Mouse (Mus musculus) stomach, embryonic 14.5 days (tissue): ENCODE results near the gene Tubgcp6. TPM values are rescaled to one million over a fixed set of nuclear protein-coding genes. Genes with fewer than 3 reads are reported as not detected.

ENCODE experiments used
- ATAC-seq: fragments of 200-750 bp; cut with Nextera tagmentation; 2 replicates; pipeline ENCODE4 v1.8.0; 2017; ENCODE audit warnings: low read depth, moderate TSS enrichment; ENCODE audit not compliant: insufficient number of reproducible peaks, insufficient read depth, low FRiP score
- H3K27ac ChIP-seq: fragments of 300-500 bp; sonication (generic); 2 replicates; pipeline ENCODE4 v1.5.1; 2014; ENCODE audit warnings: mild to moderate bottlenecking, low read length, moderate library complexity, mixed read lengths
- H3K27me3 ChIP-seq: fragments of 300-500 bp; sonication (generic); 2 replicates; pipeline ENCODE4 v1.6.1; 2014; ENCODE audit warnings: low read length, control low read depth, mixed read lengths; ENCODE audit not compliant: control insufficient read depth, insufficient read depth
- H3K36me3 ChIP-seq: fragments of 300-500 bp; sonication (generic); 2 replicates; pipeline ENCODE4 v1.6.1; 2014; ENCODE audit warnings: mild to moderate bottlenecking, control low read depth, low read length, moderate library complexity, mixed read lengths; ENCODE audit not compliant: control insufficient read depth, insufficient read depth
- H3K4me1 ChIP-seq: fragments of 300-500 bp; sonication (generic); 2 replicates; pipeline ENCODE4 v1.6.1; 2014; ENCODE audit warnings: low read length, control low read depth, mixed read lengths; ENCODE audit not compliant: control insufficient read depth, insufficient read depth
- H3K4me2 ChIP-seq: fragments of 300-500 bp; sonication (generic); replicated peaks from 2 replicates; pipeline ENCODE4 v1.6.1; 2014; ENCODE audit warnings: low read depth, low read length, control low read depth
- H3K4me3 ChIP-seq: fragments of 300-500 bp; sonication (generic); 2 replicates; pipeline ENCODE4 v1.5.1; 2014; ENCODE audit warnings: low read depth, low read length, control low read depth
- H3K9ac ChIP-seq: fragments of 300-500 bp; sonication (generic); replicated peaks from 2 replicates; pipeline ENCODE4 v1.6.1; 2014; ENCODE audit warnings: low read depth, mild to moderate bottlenecking, control low read depth, low read length, moderate library complexity, mixed read lengths
- H3K9me3 ChIP-seq: fragments of 300-500 bp; sonication (generic); 2 replicates; pipeline ENCODE4 v1.6.1; 2016; ENCODE audit warnings: low read depth, low read length, control low read depth; ENCODE audit not compliant: control insufficient read depth
- WGBS: fragments of 180-500 bp; shearing (Covaris S2); extraction: QIAGEN DNeasy Blood & Tissue Kit; methylation state at CpG from one replicate; pipeline ENCODE4 v1.1.7; 2014; 5-methylcytosine and 5-hydroxymethylcytosine counted together
- polyA plus RNA-seq: library from polyadenylated mRNA; unstranded; fragments of >200 nt; fragmentation: Nextera tagmentation; extraction: Ambion mirVana; gene quantifications from 2 replicates; pipeline ENCODE4 v1.2.1, GENCODE M21; 2014

Gene Tubgcp6
- polyA plus RNA-seq: 17.2 and 20.7 TPM in 2 replicates

DNA sequence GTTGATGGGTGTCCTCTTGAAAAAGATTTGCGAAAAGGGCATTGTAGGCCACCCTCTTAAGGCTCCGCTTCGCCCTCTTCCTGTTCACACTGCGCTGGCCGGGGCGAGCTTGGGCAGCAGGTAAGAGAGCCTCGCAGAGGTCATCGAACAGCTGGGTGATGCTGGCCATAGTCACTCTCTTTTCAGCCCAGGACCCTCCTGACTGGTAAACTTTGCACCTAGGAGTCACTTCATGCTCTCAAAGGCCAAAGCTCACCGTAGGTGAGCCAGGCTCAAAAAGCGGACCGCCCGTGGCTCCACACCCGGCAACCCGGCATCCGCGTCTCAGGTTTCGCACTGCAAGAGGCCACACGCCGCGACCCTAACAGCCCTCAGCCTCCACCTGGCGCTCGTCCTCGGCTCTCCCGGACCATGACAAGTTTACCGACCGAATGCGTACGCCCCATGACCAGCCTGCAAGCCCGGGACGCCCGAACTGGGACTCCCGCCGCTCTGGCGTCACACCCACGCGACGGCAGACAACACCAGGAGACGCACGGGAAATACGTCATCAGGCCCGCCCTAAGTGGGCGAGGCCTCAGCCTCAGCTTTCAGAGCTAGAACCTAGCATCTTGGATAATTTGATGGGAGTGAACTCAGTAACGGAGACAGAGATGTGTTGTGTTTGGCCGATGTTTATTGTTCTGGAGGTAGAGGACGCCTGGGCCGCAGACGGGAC, at the start of gene Tubgcp6:
TSS of gene Tubgcp6 (minus strand) at position 464 of the 718 bp plus-strand sequence.
- no peaks in the 10 kb centered on the region for H3K9me3 ChIP-seq
- peaks cover 10% of the 10 kb centered on the region for H3K36me3 ChIP-seq
- H3K4me2 ChIP-seq: peak within 1 kb of the TSS; percentile 91
- peaks cover 20% of the 10 kb centered on the region for H3K4me1 ChIP-seq
- peak within 1 kb of the TSS; percentile 93 for H3K4me3 ChIP-seq
- no peaks in the 10 kb centered on the region for H3K27me3 ChIP-seq
- H3K27ac ChIP-seq: peak within 1 kb of the TSS; percentile 71; the same call in 1 of the 2 replicates
- WGBS: under 1% methylated on average over 47 of the region's 47 CpGs
- peak; percentile 88 for ATAC-seq
- peak within 1 kb of the TSS; percentile 79 for H3K9ac ChIP-seq

DNA sequence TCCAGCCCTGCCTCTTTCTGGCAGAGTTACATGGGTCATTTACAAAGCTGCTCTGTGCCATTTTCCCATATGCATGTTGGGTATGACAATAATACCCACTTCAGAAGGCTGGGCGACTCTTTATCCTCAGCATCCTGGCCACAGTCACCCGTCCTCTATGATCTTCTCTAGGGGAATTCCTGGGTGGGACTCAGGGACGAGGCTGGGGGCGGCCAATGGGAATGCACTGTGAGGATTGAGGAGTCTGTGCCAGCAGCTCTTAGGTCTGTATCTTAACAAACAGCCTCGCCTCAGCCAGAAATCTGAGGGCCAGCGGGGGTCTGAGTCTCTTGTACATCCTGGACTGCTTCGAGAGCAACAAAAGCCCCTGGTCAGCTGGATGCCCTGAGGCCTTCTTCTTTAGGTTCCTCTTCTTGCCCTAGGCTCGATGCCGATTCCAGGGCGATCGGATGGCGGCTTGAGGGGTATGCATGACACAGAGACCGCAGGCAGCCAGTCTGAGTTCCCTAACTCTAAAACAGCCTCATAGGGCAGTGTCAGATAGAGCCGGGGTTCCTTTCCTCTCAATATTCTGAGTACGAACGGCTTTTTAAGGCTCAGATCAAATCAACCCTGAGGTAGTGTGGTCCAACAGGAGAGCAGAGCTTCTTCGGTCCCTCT, 49.5 kb upstream of the Tubgcp6 start:
- peak overlapping the region; percentile 53; the same call in 1 of the 2 replicates for H3K27ac ChIP-seq
- H3K27me3 ChIP-seq: no peaks in the 10 kb centered on the region
- H3K36me3 ChIP-seq: peaks cover 10% of the 10 kb centered on the region
- H3K4me1 ChIP-seq: peaks cover 72% of the 10 kb centered on the region
- no peak for ATAC-seq
- H3K4me2 ChIP-seq: peak overlapping the region; percentile 100
- 47% methylated on average over 17 of the region's 17 CpGs for WGBS
- H3K4me3 ChIP-seq: peak overlapping the region; percentile 50
- no peaks in the 10 kb centered on the region for H3K9me3 ChIP-seq
- peak overlapping the region; percentile 55; the same call in 1 of the 2 replicates for H3K9ac ChIP-seq

DNA sequence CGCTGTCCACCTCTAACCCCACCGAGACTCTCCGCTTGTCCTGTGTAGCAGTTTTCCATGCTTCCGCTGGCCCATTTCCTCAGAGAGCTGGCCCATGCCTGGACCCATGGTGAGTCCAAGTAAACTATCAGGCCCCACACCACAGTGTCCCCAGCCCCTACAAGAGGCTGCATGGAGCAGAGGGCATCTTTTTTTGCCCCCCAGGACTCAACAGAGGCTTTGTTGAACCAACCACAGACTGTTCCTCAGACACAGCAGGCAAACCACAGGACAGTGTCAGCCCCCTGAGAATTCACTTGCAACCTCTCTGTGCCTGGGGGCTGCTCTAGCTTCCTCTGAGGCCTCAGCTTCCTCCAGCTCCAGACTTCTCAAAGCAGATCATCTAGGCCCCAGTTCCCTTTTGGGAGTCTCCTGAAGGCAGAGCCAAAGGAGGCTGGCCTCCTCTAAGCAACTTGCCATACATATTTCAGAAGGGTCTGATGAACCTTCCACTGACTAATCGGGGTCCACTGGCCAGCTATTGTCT, 48.7 kb upstream of the Tubgcp6 start:
- Histone ChIP-seq H3K9ac (no peak overlapping the region), H3K4me1 (peaks cover 64% of the 10 kb centered on the region), H3K36me3 (peaks cover 18% of the 10 kb centered on the region), H3K4me3 (no peak overlapping the region), H3K27me3 (no peaks in the 10 kb centered on the region), H3K9me3 (no peaks in the 10 kb centered on the region), H3K27ac (no peak overlapping the region), H3K4me2 (no peak overlapping the region)
- ATAC-seq: no peak
- 86% methylated on average over 5 of the region's 5 CpGs for WGBS

DNA sequence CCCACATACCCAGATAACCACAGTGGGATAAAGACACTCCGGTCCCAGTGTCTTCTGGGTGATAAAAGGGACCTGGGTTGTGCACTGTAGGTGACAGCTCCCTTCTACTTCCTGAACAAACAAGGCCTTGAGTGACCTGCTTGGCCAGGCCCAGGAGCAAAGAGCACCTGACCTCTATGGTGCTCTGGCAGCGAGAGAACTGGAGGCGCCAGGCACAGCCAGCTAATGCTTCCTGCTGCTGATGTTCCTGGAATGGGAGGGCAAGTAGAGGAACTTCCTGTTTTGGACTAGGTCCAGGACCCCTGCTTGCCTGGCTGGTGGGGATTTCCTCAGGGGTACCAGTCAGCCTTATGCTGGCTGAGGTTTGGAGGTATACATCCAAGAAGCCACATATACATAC, 47.2 kb upstream of the Tubgcp6 start:
- no peaks in the 10 kb centered on the region for H3K27me3 ChIP-seq
- H3K9me3 ChIP-seq: no peaks in the 10 kb centered on the region
- H3K27ac ChIP-seq: peak overlapping the region; percentile 78
- H3K4me3 ChIP-seq: no peak overlapping the region
- 37% methylated on average over 3 of the region's 3 CpGs for WGBS
- H3K4me1 ChIP-seq: peaks cover 51% of the 10 kb centered on the region
- peaks cover 33% of the 10 kb centered on the region for H3K36me3 ChIP-seq
- no peak overlapping the region for H3K9ac ChIP-seq
- no peak for ATAC-seq
- H3K4me2 ChIP-seq: peak overlapping the region; percentile 28; the same call in 1 of the 2 replicates

DNA sequence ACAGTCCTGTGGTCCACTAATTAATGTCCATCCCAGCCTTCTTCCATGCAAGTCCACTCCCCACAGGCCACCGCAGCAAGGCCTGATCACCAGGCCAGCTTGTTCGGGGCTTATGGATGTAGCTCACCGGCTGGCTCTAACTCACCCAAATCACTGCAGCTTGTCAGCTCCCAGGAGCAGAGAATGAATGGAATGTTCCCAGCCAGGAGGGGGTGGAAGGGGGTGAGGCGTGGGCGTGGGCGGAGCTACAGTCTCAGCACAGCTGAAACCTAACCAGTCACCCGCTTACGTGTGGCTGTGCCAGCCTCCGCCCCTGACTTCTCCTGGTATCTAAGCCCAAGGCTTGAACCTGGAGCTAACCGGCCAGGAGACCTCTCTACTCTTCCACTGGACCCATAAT, 46.5 kb upstream of the Tubgcp6 start:
- WGBS: 1% methylated on average over 10 of the region's 10 CpGs
- no peaks in the 10 kb centered on the region for H3K9me3 ChIP-seq
- no peak overlapping the region for H3K9ac ChIP-seq
- H3K36me3 ChIP-seq: peaks cover 40% of the 10 kb centered on the region
- H3K4me3 ChIP-seq: no peak overlapping the region
- peak overlapping the region; percentile 28 for H3K4me2 ChIP-seq
- peaks cover 44% of the 10 kb centered on the region for H3K4me1 ChIP-seq
- peak; percentile 74 for ATAC-seq
- H3K27ac ChIP-seq: peak overlapping the region; percentile 78
- H3K27me3 ChIP-seq: no peaks in the 10 kb centered on the region

DNA sequence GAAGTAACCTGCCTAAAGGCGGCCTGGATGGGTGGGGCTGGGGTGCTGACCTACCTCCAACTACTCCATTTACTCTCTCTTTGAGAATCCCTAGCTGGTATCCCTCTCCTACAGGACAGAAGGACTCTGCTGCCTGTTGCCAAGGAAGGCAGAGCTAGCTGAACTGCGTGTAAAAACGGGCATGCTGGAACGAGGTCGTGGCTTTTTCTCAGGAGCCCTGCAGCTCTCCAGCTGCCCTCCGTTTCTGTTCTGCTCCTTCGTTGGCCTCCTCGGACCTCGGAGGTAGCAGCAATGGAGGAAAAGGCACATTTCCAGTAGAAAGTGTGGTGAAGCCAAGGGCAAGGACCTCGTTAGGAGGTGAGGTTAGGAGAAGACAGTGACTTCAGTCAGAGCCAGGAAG, 46.0 kb upstream of the Tubgcp6 start:
- ATAC-seq: no peak
- Histone ChIP-seq H3K9ac (no peak overlapping the region), H3K27me3 (no peaks in the 10 kb centered on the region), H3K4me2 (peak overlapping the region; percentile 28; the same call in 1 of the 2 replicates), H3K36me3 (peaks cover 45% of the 10 kb centered on the region), H3K4me1 (peaks cover 39% of the 10 kb centered on the region), H3K4me3 (no peak overlapping the region), H3K27ac (peak overlapping the region; percentile 78), H3K9me3 (no peaks in the 10 kb centered on the region)
- 41% methylated on average over 10 of the region's 10 CpGs for WGBS

DNA sequence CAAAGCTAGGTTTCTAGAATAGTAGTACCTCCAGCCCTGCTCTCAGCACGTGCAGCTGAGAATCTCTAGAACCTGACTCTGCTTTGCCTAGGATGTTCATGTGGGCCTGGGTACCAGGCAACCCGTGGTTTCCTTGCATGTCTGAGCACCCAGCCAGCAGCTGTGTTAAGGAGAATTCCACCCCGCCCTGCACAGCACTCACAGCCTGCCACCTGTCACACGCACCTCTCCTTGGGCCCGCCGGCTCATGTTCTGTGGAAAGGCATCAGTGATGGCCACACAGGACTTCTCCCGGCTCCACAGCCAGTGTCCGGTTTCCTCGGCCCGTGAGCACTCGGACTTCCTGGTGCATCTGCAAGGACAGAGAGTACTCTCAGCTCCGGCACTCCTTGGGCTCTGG, 42.6 kb upstream of the Tubgcp6 start:
- no peak overlapping the region for H3K27ac ChIP-seq
- H3K4me3 ChIP-seq: no peak overlapping the region
- no peaks in the 10 kb centered on the region for H3K27me3 ChIP-seq
- no peak for ATAC-seq
- peaks cover 24% of the 10 kb centered on the region for H3K4me1 ChIP-seq
- H3K4me2 ChIP-seq: no peak overlapping the region
- 94% methylated on average over 12 of the region's 12 CpGs for WGBS
- H3K9ac ChIP-seq: no peak overlapping the region
- H3K9me3 ChIP-seq: no peaks in the 10 kb centered on the region
- H3K36me3 ChIP-seq: peaks cover 79% of the 10 kb centered on the region

DNA sequence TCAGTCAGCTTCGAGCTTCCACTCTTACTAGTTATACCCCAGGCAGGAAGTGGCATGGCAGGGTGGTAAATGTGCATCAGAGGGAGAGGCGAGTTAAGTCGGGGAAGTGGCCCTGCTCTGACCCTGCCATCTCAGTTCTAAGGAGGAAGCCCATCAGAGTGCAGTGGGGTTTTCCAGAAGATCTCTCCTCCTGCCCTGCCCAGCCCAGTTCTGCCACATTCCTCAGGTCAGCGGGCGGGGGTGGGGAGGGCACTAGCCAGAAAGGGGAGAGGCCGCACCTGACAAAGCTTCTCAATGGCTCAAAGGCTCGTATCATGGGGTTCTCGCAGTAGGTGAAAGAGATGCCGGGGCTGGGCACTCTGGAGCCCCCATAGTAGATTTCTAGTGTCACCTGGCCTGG, 38.5 kb upstream of the Tubgcp6 start:
- 81% methylated on average over 9 of the region's 9 CpGs for whole genome bisulfite sequencing
- Histone ChIP-seq H3K27ac (0 out of 2 replicates have a peak overlapping the region, but pooled peaks have one; percentile 6), H3K27me3 (no peaks in the 10 kb centered on the region), H3K4me1 (0 out of 2 replicates have a peak, but pooled peaks cover 5% of the 10 kb centered on the region), H3K36me3 (peaks cover 96% of the 10 kb centered on the region), H3K4me2 (no peak overlapping the region), H3K9ac (no peak overlapping the region), H3K9me3 (no peaks in the 10 kb centered on the region), H3K4me3 (no peak overlapping the region)
- ATAC-seq: peak; percentile 47; the same call in 1 of the 2 replicates
